Mouse (Mus musculus) megakaryocyte, embryonic 14.5 days (primary cell): Measurements from ENCODE around the gene Map7.

Source experiments
- FLI1 ChIP-seq: IDR thresholded peaks from 2 replicates; pipeline ENCODE4 v1.6.1; 2012; ENCODE audit warnings: low read length, inconsistent platforms, mixed read lengths
- GATA1 ChIP-seq: IDR thresholded peaks from 3 replicates; pipeline ENCODE4 v1.6.1; 2012; ENCODE audit warnings: mixed read lengths, low read length, inconsistent platforms, borderline replicate concordance

DNA sequence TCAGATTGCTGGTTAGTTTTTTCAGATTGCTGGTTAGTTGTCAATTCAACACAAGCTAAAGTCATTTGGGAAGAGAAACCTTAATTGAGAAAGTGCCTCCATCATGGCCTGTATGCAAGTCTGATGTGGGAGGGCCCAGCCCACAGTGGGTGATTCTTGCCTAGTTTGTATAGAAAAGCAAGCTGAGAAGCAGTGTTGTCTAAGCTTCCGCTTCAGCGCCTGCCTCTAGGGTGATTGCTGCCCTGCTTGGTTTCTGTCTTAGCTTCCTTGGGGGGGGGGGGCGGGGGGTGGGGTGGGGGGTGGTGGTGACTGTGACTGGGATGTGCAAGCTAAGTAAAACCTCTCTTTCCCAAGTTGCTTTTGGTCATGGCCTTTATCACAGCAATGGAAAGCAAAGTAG lies 53.0 kb downstream of the Map7 start:
- TF ChIP-seq GATA1 = no peak
- no peak for TF ChIP-seq FLI1
